Mouse (Mus musculus) limb, embryonic 13.5 days (tissue): ENCODE measurements around the gene Wdr20. TPM values are rescaled to one million over a fixed set of nuclear protein-coding genes. Genes with fewer than 3 reads are reported as not detected.

Experiments
- ATAC-seq: fragments of 200-750 bp; cut with Nextera tagmentation; 2 replicates; pipeline ENCODE4 v1.8.0; 2017; ENCODE audit warnings: low read depth, moderate number of reproducible peaks, moderate TSS enrichment; ENCODE audit not compliant: low FRiP score
- H3K27ac ChIP-seq: fragments of 300-500 bp; sonication (generic); 2 replicates; pipeline ENCODE4 v1.5.1; 2015; ENCODE audit warnings: inconsistent platforms, mild to moderate bottlenecking, moderate library complexity
- H3K27me3 ChIP-seq: fragments of 300-500 bp; sonication (generic); 2 replicates; pipeline ENCODE4 v1.6.1; 2015; ENCODE audit warnings: mild to moderate bottlenecking, inconsistent platforms
- H3K36me3 ChIP-seq: fragments of 300-500 bp; sonication (generic); 2 replicates; pipeline ENCODE4 v1.6.1; 2015; ENCODE audit warnings: inconsistent platforms, mild to moderate bottlenecking, moderate library complexity
- H3K4me1 ChIP-seq: fragments of 300-500 bp; sonication (generic); 2 replicates; pipeline ENCODE4 v1.6.1; 2015; ENCODE audit warnings: inconsistent platforms
- H3K4me2 ChIP-seq: fragments of 300-500 bp; sonication (generic); replicated peaks from 2 replicates; pipeline ENCODE4 v1.6.1; 2015; ENCODE audit warnings: inconsistent platforms, mild to moderate bottlenecking, moderate library complexity
- H3K4me3 ChIP-seq: fragments of 300-500 bp; sonication (generic); 2 replicates; pipeline ENCODE4 v1.5.1; 2015; ENCODE audit warnings: moderate library complexity, mild to moderate bottlenecking, inconsistent platforms
- H3K9ac ChIP-seq: fragments of 300-500 bp; sonication (generic); 2 replicates; pipeline ENCODE4 v1.6.1; 2015; ENCODE audit warnings: mild to moderate bottlenecking, inconsistent platforms
- H3K9me3 ChIP-seq: fragments of 300-500 bp; sonication (generic); 2 replicates; pipeline ENCODE4 v1.6.1; 2016; ENCODE audit warnings: inconsistent platforms
- WGBS: fragments of 180-500 bp; shearing (Covaris S2); methylation state at CpG from one replicate; pipeline ENCODE4 v1.1.7; 2015; 5-methylcytosine and 5-hydroxymethylcytosine counted together
- polyA plus RNA-seq: library from polyadenylated mRNA; unstranded; fragments of >200 nt; fragmentation: Nextera tagmentation; extraction: Ambion mirVana; gene quantifications from 2 replicates; pipeline ENCODE4 v1.2.1, GENCODE M21; 2015

Gene Wdr20
- polyA plus RNA-seq, 1 experiment from 2014 or later: 25.9 TPM

- peaks cover 16% of the 10 kb centered on the region for H3K4me1 ChIP-seq
- 86% methylated on average over 8 of the region's 8 CpGs for WGBS
- H3K36me3 ChIP-seq: no peaks in the 10 kb centered on the region
- no peaks in the 10 kb centered on the region for H3K9me3 ChIP-seq
- H3K4me3 ChIP-seq: no peak overlapping the region
- H3K27ac ChIP-seq: no peak overlapping the region
- ATAC-seq: no peak
- H3K4me2 ChIP-seq: no peak overlapping the region
- H3K27me3 ChIP-seq: no peaks in the 10 kb centered on the region
- H3K9ac ChIP-seq: no peak overlapping the region
Observed at GRCm38 (mm10) chr12:110837850-110838249, 100.1 kb downstream of the Wdr20 start.

- Histone ChIP-seq H3K9ac (peak within 1 kb of the TSS; percentile 62), H3K27ac (no peak within 1 kb of the TSS), H3K27me3 (peaks cover 11% of the 10 kb centered on the region), H3K4me1 (peaks cover 33% of the 10 kb centered on the region), H3K9me3 (no peaks in the 10 kb centered on the region), H3K4me3 (peak within 1 kb of the TSS; percentile 71), H3K36me3 (no peaks in the 10 kb centered on the region), H3K4me2 (peak within 1 kb of the TSS; percentile 74)
- peak; percentile 89 for ATAC-seq
- under 1% methylated on average over 71 of the region's 71 CpGs for WGBS
Observed at GRCm38 (mm10) chr12:110840348-110841198, 102.8 kb downstream of the Wdr20 start, which contains the start of gene Mok. Gene Mok (minus strand): TSS chr12:110840939.

GRCm38 (mm10) chr12:110841731-110842493 lies 104.2 kb downstream of the Wdr20 start:
- H3K9me3 ChIP-seq: no peaks in the 10 kb centered on the region
- no peaks in the 10 kb centered on the region for H3K36me3 ChIP-seq
- 67% methylated on average over 5 of the region's 5 CpGs for WGBS
- no peak overlapping the region for H3K9ac ChIP-seq
- H3K4me3 ChIP-seq: no peak overlapping the region
- peaks cover 38% of the 10 kb centered on the region for H3K4me1 ChIP-seq
- no peak for ATAC-seq
- no peak overlapping the region for H3K4me2 ChIP-seq
- H3K27me3 ChIP-seq: peaks cover 24% of the 10 kb centered on the region
- no peak overlapping the region for H3K27ac ChIP-seq

GRCm38 (mm10) chr12:110843194-110844048 lies 105.7 kb downstream of the Wdr20 start:
- Histone ChIP-seq H3K9me3 (no peaks in the 10 kb centered on the region), H3K9ac (peak overlapping the region; percentile 63), H3K27me3 (peaks cover 35% of the 10 kb centered on the region), H3K4me1 (peaks cover 32% of the 10 kb centered on the region), H3K36me3 (no peaks in the 10 kb centered on the region), H3K4me3 (peak overlapping the region; percentile 50), H3K27ac (no peak overlapping the region), H3K4me2 (peak overlapping the region; percentile 70)
- 21% methylated on average over 32 of the region's 32 CpGs for WGBS
- ATAC-seq: no peak

GRCm38 (mm10) chr12:110844227-110845130 lies 106.7 kb downstream of the Wdr20 start:
- Histone ChIP-seq H3K9me3 (no peaks in the 10 kb centered on the region), H3K9ac (peak overlapping the region; percentile 63), H3K4me2 (peak overlapping the region; percentile 70), H3K36me3 (no peaks in the 10 kb centered on the region), H3K27me3 (peaks cover 37% of the 10 kb centered on the region), H3K4me1 (peaks cover 34% of the 10 kb centered on the region), H3K4me3 (peak overlapping the region; percentile 50), H3K27ac (peak overlapping the region; percentile 15; the same call in 1 of the 2 replicates)
- 1% methylated on average over 42 of the region's 42 CpGs for WGBS
- ATAC-seq: no peak; the same call in 1 of the 2 replicates

GRCm38 (mm10) chr12:110845131-110845880 lies 107.6 kb downstream of the Wdr20 start:
- Histone ChIP-seq H3K27ac (peak overlapping the region; percentile 15; the same call in 1 of the 2 replicates), H3K9me3 (no peaks in the 10 kb centered on the region), H3K4me1 (peaks cover 30% of the 10 kb centered on the region), H3K9ac (peak overlapping the region; percentile 63), H3K36me3 (no peaks in the 10 kb centered on the region), H3K4me2 (peak overlapping the region; percentile 70), H3K27me3 (peaks cover 37% of the 10 kb centered on the region), H3K4me3 (peak overlapping the region; percentile 50)
- 1% methylated on average over 36 of the region's 36 CpGs for WGBS
- ATAC-seq: peak; percentile 65

GRCm38 (mm10) chr12:110846191-110846765 lies 108.5 kb downstream of the Wdr20 start:
- Histone ChIP-seq H3K4me1 (peaks cover 38% of the 10 kb centered on the region), H3K4me3 (peak overlapping the region; percentile 50), H3K9me3 (no peaks in the 10 kb centered on the region), H3K36me3 (no peaks in the 10 kb centered on the region), H3K27me3 (peaks cover 37% of the 10 kb centered on the region), H3K9ac (no peak overlapping the region; the same call in 1 of the 2 replicates), H3K27ac (no peak overlapping the region), H3K4me2 (peak overlapping the region; percentile 70)
- ATAC-seq: no peak
- WGBS: 66% methylated on average over 6 of the region's 6 CpGs

- peak within 1 kb of the TSS; percentile 73; the same call in 1 of the 2 replicates for H3K27ac ChIP-seq
- peaks cover 27% of the 10 kb centered on the region for H3K4me1 ChIP-seq
- peak; percentile 82 for ATAC-seq
- peaks cover 6% of the 10 kb centered on the region for H3K36me3 ChIP-seq
- H3K4me2 ChIP-seq: peak within 1 kb of the TSS; percentile 78
- H3K9ac ChIP-seq: peak within 1 kb of the TSS; percentile 93
- H3K27me3 ChIP-seq: peaks cover 26% of the 10 kb centered on the region
- under 1% methylated on average over 89 of the region's 89 CpGs for WGBS
- peak within 1 kb of the TSS; percentile 87 for H3K4me3 ChIP-seq
- no peaks in the 10 kb centered on the region for H3K9me3 ChIP-seq
Observed at GRCm38 (mm10) chr12:110850010-110850928, 112.5 kb downstream of the Wdr20 start, which contains the start of gene Zfp839. Gene Zfp839 (plus strand): TSS chr12:110850253.

- Histone ChIP-seq H3K4me2 (peak overlapping the region; percentile 78), H3K9ac (peak overlapping the region; percentile 93), H3K27me3 (peaks cover 23% of the 10 kb centered on the region), H3K4me3 (peak overlapping the region; percentile 87), H3K9me3 (no peaks in the 10 kb centered on the region), H3K36me3 (peaks cover 13% of the 10 kb centered on the region), H3K4me1 (peaks cover 22% of the 10 kb centered on the region), H3K27ac (peak overlapping the region; percentile 73; the same call in 1 of the 2 replicates)
- ATAC-seq: no peak
- WGBS: 14% methylated on average over 9 of the region's 9 CpGs
Observed at GRCm38 (mm10) chr12:110850929-110851256, 113.1 kb downstream of the Wdr20 start.
